Mouse (Mus musculus) thymus, adult 18-20 months (tissue): Measurements from ENCODE around the gene Mettl7b.
"Not testable (repeated sequence)": the region's sequence is repeated elsewhere in the genome, so short reads cannot be mapped to it uniquely, and the experiment has no call there.

Source experiments
- DNase-seq, 2 experiments: peaks; one replicate each; pipeline ENCODE4 v3.0.0; 2022; ENCODE audit warnings: mixed read lengths in 2 of 2

Mettl7b gene

GRCm38 (mm10) chr10:128960590-128961584 is at the start of gene Mettl7b:
Gene Mettl7b (minus strand): TSS chr10:128960988.
- peak; percentile 32 to 35 for DNase-seq

- no peak for DNase-seq
These were observed 49.6 kb upstream of the Mettl7b start, which contains the start of gene Olfr763 for GRCm38 (mm10) chr10:129010288-129010841. Gene Olfr763 (plus strand): TSS chr10:129010791.

DNA sequence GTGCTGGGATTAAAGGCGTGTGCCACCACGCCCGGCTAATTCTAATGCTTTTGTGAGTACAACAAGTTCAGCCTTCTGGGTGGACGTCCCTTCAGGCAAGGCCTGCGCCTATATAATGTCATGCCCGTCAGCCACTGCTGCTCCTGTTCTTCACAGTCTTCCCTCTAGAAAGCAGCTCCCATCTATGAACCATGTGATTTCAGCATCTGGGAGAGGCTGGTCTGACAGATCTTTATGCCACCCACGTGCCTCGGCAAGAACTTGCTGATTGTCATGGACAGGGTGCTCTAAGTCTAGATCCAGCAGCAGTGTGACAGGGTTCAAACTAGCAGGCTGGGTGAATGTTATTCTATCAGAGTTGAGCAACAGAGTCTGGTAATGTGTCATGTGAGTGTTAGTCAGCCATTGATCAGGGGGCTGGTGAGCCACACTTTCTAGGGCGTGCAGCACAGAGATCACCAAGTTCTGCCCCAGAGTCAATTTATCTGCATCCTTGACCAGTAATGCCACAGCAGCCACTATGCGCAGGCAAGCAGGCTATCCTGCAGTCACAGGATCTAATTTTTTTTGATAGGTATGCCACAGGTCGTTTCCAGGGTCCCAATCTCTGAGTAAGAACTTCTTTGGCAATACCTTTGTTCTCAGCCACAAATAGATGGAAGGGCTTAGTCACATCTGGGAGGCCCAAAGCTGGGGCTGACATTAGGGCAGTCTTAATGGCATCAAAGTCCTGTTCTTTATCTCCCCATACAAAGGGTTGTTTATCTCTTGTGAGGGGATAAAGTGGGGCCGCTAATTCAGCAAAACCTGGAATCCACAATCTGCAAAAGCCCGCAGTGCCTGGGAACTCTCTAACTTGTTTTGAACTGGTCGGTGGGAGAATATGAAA is 43.5 kb upstream of the Mettl7b start:
- no peak for DNase-seq

DNA sequence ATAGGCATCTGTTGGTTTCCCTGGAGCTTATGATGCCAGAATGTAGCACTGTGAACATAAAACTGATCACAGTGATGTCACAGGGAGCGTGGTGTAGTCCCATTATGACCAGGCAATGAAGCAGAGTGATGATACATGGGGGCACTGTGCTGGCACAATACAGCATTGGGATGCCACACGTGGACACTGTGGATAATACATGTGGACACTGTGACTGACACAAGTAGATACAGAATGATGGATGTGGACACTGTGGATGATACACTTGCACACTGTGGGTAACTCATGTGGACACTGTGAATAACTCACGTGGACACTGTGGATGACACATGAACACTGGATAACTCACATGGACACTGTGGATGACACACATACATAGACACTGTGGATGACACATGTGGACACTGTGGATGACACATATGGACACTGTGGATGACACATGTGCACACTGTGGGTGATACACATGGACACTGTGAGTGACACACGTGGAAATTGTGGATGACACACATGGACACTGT is 35.8 kb upstream of the Mettl7b start:
- DNase-seq: no peak

- no peak for DNase-seq
These were observed 35.0 kb upstream of the Mettl7b start for GRCm38 (mm10) chr10:128995796-128996195.

GRCm38 (mm10) chr10:128990994-128991393 is 30.2 kb upstream of the Mettl7b start:
- peak in 1 of 2 experiments; percentile 30 for DNase-seq

DNA sequence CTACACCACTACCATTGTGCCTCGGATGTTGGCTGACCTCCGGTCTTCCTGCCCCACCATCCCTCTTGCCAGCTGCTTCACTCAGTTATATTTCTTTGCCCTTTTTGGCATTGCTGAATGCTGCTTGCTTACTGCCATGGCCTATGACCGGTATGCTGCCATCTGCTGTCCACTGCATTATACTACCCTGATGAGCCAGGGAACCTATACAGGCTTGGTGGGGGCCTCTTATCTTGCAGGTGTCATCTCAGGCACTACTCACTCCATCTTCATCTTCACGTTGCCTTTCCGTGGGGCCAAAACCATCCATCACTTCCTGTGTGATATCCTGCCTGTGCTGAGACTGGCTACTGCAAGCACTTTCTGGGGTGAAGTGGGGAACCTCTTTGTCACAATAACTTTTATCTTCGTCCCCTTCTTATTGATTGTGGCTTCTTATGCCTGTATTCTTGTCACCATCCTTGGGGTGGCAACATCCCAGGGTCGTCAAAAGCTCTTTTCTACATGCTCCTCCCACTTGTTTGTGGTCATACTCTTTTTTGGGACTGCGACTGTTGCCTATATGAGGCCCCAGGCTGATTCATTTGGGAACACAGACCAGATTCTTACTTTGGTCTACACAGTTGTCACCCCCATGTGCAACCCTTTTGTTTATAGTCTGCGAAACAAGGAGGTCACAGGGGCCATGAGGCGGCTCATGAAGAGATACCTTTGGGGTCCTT is 29.5 kb upstream of the Mettl7b start:
- peak in 1 of 2 experiments; percentile 5 for DNase-seq

- DNase-seq: not testable (repeated sequence)
These were observed 28.3 kb upstream of the Mettl7b start, which contains the start of gene Olfr9 for GRCm38 (mm10) chr10:128989131-128989530. Gene Olfr9 (plus strand): TSS chr10:128989431.

DNA sequence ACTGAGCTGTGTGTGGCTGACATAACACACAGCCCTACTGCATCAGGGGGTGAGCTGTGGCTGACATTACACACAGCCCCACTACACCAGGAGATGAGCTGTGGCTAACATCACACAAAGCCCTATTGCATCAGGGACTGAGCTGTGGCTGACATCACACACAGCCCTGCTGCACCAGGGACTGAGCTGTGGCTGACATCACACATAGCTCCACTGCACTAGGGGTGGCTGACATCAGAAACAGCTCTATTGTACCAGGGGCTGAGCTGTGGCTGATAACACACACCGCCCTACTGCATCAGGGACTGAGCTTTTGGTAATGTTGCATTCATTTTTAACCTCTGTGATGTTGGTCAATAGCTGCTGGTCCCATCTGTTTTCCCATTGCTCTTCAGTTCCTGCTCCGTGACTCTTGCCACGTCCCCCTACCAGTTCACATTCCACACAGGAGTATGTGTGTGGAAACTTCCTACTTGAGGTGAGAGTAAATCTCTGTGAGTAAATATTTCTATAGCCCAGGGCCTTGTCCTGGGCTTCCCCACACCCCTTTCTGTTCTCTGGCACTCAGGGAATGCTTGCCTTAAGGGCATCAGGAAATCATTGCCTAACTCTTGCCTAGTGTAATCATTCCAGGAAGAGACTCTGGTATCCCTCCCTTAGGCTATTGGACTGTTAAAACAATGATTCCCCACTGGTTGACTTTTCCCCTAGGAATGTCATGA is 20.0 kb upstream of the Mettl7b start:
- no peak for DNase-seq

GRCm38 (mm10) chr10:128977522-128978114 is 16.8 kb upstream of the Mettl7b start:
- peak; percentile 7 to 29 for DNase-seq

- DNase-seq: no peak
These were observed 15.6 kb upstream of the Mettl7b start for GRCm38 (mm10) chr10:128976395-128976794.

DNA sequence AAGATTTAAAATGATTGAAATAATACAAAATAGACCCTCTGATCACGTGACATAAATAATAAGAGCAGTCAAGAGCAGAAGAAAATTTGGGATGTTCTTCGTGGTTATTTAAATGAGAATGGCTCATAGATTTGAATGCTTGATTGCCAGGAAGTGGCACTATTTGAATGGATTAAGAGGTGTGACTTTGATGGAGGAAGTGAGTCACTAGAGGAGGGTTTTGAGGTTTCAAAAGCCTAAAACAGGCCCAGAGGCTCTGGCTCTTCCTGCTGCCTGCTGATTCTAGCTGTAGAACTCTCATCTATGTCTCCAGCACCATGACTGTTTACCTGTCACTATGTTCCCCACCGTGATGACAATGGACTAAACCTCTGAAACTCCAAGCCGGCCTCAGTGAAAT is 12.1 kb upstream of the Mettl7b start:
- no peak for DNase-seq

- no peak for DNase-seq
These were observed 10.0 kb upstream of the Mettl7b start for GRCm38 (mm10) chr10:128970740-128971250.

GRCm38 (mm10) chr10:128968341-128968749 is 7.6 kb upstream of the Mettl7b start:
- no peak for DNase-seq

GRCm38 (mm10) chr10:128965871-128966270 is 5.1 kb upstream of the Mettl7b start:
- no peak for DNase-seq

GRCm38 (mm10) chr10:128964961-128965360 is 4.2 kb upstream of the Mettl7b start:
- DNase-seq: no peak

GRCm38 (mm10) chr10:128960142-128960541 is 646 bp downstream of the Mettl7b start:
- DNase-seq: no peak

DNA sequence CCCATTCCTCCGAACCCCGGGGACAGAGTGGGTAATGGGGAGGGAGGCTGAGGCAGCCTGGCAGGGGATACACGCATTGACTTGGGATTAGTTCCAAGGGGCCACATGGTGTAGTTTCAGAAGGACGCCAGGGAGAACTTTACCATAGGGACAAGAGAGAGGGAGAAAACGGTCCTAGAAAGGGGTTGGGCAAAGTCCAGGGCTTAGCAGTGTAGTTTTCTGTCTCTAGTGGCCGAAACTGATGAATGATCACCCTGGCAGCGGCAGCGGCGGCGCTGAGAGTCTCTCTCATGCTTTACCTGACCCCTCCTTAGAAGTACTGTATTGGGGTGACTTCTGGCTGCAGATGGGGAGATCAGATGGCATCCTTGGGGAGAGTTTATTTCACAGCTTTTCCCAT is 2.4 kb downstream of the Mettl7b start:
- DNase-seq: no peak

GRCm38 (mm10) chr10:128950208-128950887 is 10.4 kb downstream of the Mettl7b start:
- no peak for DNase-seq

GRCm38 (mm10) chr10:128947496-128947895 is 13.3 kb downstream of the Mettl7b start:
- DNase-seq: no peak
